Mouse (Mus musculus) stomach, postnatal 0 days (tissue): ENCODE results near the gene Bpifb9a.

ENCODE experiments used
- CTCF ChIP-seq: IDR thresholded peaks from 2 replicates; pipeline ENCODE4 v1.5.1; 2016; ENCODE audit warnings: antibody characterized with exemption, low read depth, mild to moderate bottlenecking, moderate library complexity
- EP300 ChIP-seq: optimal IDR thresholded peaks from 2 replicates; pipeline ENCODE3; 2016; ENCODE audit warnings: antibody characterized with exemption

- TF ChIP-seq CTCF (peak; percentile 89), EP300 (no peak)
Measured at GRCm38 (mm10) chr2:154215191-154215590, 42.5 kb upstream of the Bpifb9a start.
